Mouse (Mus musculus) CH12.LX (cell line): ENCODE measurements around the gene Actl7a.

Experiments
- CTCF ChIP-seq, 2 experiments: IDR thresholded peaks in 1 of 2; conservative IDR thresholded peaks in 1 of 2; 2 replicates each; pipeline ENCODE4 v1.5.1; 2011 to 2012; ENCODE audit warnings: low read depth in 2 of 2, low read length in 2 of 2, improper control_type of control experiment in 1 of 2, inconsistent platforms in 1 of 2, mild to moderate bottlenecking in 1 of 2, moderate library complexity in 1 of 2
- EP300 ChIP-seq: IDR thresholded peaks from 2 replicates; pipeline ENCODE4 v1.6.1; 2011; ENCODE audit warnings: low read length, improper control_type of control experiment
- JUN ChIP-seq: IDR thresholded peaks from 2 replicates; pipeline ENCODE4 v1.6.1; 2011; ENCODE audit warnings: low read depth, mild to moderate bottlenecking, low read length, improper control_type of control experiment, moderate library complexity; ENCODE audit not compliant: insufficient read depth
- POLR2A ChIP-seq: IDR thresholded peaks from 2 replicates; pipeline ENCODE4 v1.6.1; 2011; ENCODE audit warnings: low read depth, mild to moderate bottlenecking, improper control_type of control experiment, low read length
- SMC3 ChIP-seq: IDR thresholded peaks from 2 replicates; pipeline ENCODE4 v1.6.1; 2011; ENCODE audit warnings: low read depth, low read length, improper control_type of control experiment
- UBTF ChIP-seq: IDR thresholded peaks from 2 replicates; pipeline ENCODE4 v1.6.1; 2012; ENCODE audit warnings: low read depth, mild to moderate bottlenecking, inconsistent platforms, low read length, improper control_type of control experiment, moderate library complexity
- USF1 ChIP-seq: IDR thresholded peaks from 2 replicates; pipeline ENCODE4 v1.6.1; 2014; ENCODE audit warnings: low read depth, mild to moderate bottlenecking, inconsistent platforms, low read length, improper control_type of control experiment
- ZNF384 ChIP-seq: IDR thresholded peaks from 2 replicates; pipeline ENCODE4 v1.6.1; 2012; ENCODE audit warnings: low read depth, low read length, improper control_type of control experiment, inconsistent platforms

GRCm38 (mm10) chr4:56768913-56769312 lies 25.7 kb downstream of the Actl7a start:
- no peak for TF ChIP-seq SMC3
- TF ChIP-seq CTCF (conservative IDR thresholded peaks at IDR 0.05 in 1 of 2, IDR thresholded peaks at IDR 0.05 in 1 of 2; ENCODE audit: low read depth in 2 of 2, low read length in 2 of 2) = no peak
- TF ChIP-seq EP300 = no peak
- TF ChIP-seq JUN = no peak
- TF ChIP-seq POLR2A = no peak
- TF ChIP-seq ZNF384 = no peak
- TF ChIP-seq UBTF = no peak
- TF ChIP-seq USF1 = no peak
